Mouse (Mus musculus) neural tube, embryonic 12.5 days (tissue): ENCODE measurements at regions not wholly inside any gene's neighbourhood (a gene's known extent, or its start where the extent isn't known, plus 50 kb on each side); places are given as distances from the start of the nearest gene placed in this dataset.
A peak's percentile ranks its signal among the peaks of the same experiment; 100 is the strongest.

Experiments used
- ATAC-seq: fragments of 200-750 bp; cut with Nextera tagmentation; 2 replicates; pipeline ENCODE4 v1.8.0; 2017; ENCODE audit warnings: low read depth, mild to moderate bottlenecking, moderate TSS enrichment, moderate library complexity; ENCODE audit not compliant: low FRiP score
- H3K27ac ChIP-seq: fragments of 300-500 bp; sonication (generic); 2 replicates; pipeline ENCODE4 v1.5.1; 2016
- H3K27me3 ChIP-seq: fragments of 300-500 bp; sonication (generic); replicated peaks from 2 replicates; pipeline ENCODE4 v1.6.1; 2016; ENCODE audit warnings: mild to moderate bottlenecking
- H3K36me3 ChIP-seq: fragments of 300-500 bp; sonication (generic); 2 replicates; pipeline ENCODE4 v1.6.1; 2016; ENCODE audit warnings: mild to moderate bottlenecking
- H3K4me1 ChIP-seq: fragments of 300-500 bp; sonication (generic); 2 replicates; pipeline ENCODE4 v1.6.1; 2016
- H3K4me2 ChIP-seq: fragments of 300-500 bp; sonication (generic); replicated peaks from 2 replicates; pipeline ENCODE4 v1.6.1; 2016; ENCODE audit warnings: mild to moderate bottlenecking
- H3K4me3 ChIP-seq: fragments of 300-500 bp; sonication (generic); 2 replicates; pipeline ENCODE4 v1.5.1; 2016
- H3K9ac ChIP-seq: fragments of 300-500 bp; sonication (generic); 2 replicates; pipeline ENCODE4 v1.6.1; 2016; ENCODE audit warnings: mild to moderate bottlenecking
- H3K9me3 ChIP-seq: fragments of 300-500 bp; sonication (generic); 2 replicates; pipeline ENCODE4 v1.6.1; 2016; ENCODE audit warnings: mild to moderate bottlenecking
- WGBS: fragments of 180-500 bp; shearing (Covaris S2); methylation state at CpG from one replicate; pipeline ENCODE4 v1.1.7; 2016; 5-methylcytosine and 5-hydroxymethylcytosine counted together

- Histone ChIP-seq H3K9ac (no peak overlapping the region), H3K36me3 (no peaks in the 10 kb centered on the region), H3K27ac (no peak overlapping the region), H3K27me3 (no peaks in the 10 kb centered on the region), H3K4me3 (no peak overlapping the region), H3K9me3 (no peaks in the 10 kb centered on the region), H3K4me2 (no peak overlapping the region), H3K4me1 (peaks cover 18% of the 10 kb centered on the region)
- 66% methylated on average over 6 of the region's 6 CpGs for WGBS
- ATAC-seq = peak; percentile 46; the same call in 1 of the 2 replicates
These were observed 126.3 kb upstream of the Plekha5 start for GRCm38 (mm10) chr6:140297561-140297960.

GRCm38 (mm10) chr6:140290109-140290508, 133.7 kb upstream of the Plekha5 start:
- no peak overlapping the region for H3K4me3 ChIP-seq
- H3K9me3 ChIP-seq = no peaks in the 10 kb centered on the region
- 64% methylated on average over 13 of the region's 13 CpGs for WGBS
- H3K36me3 ChIP-seq = no peaks in the 10 kb centered on the region
- H3K27ac ChIP-seq = no peak overlapping the region
- H3K9ac ChIP-seq = no peak overlapping the region
- ATAC-seq = peak; percentile 44; the same call in 1 of the 2 replicates
- no peaks in the 10 kb centered on the region for H3K27me3 ChIP-seq
- H3K4me1 ChIP-seq = no peaks in the 10 kb centered on the region
- H3K4me2 ChIP-seq = no peak overlapping the region

GRCm38 (mm10) chr6:140288799-140289198, 135.1 kb upstream of the Plekha5 start:
- Histone ChIP-seq H3K36me3 (no peaks in the 10 kb centered on the region), H3K9me3 (no peaks in the 10 kb centered on the region), H3K9ac (no peak overlapping the region), H3K27me3 (no peaks in the 10 kb centered on the region), H3K4me1 (no peaks in the 10 kb centered on the region), H3K27ac (no peak overlapping the region), H3K4me3 (no peak overlapping the region), H3K4me2 (no peak overlapping the region)
- WGBS = 54% methylated on average over 8 of the region's 8 CpGs
- no peak for ATAC-seq

GRCm38 (mm10) chr6:140282285-140282577, 141.6 kb upstream of the Plekha5 start:
- ATAC-seq = no peak
- whole genome bisulfite sequencing = 72% methylated on average over 7 of the region's 7 CpGs

GRCm38 (mm10) chr6:140281488-140282284, 142.2 kb upstream of the Plekha5 start:
- Histone ChIP-seq H3K4me3 (no peak overlapping the region), H3K9ac (no peak overlapping the region), H3K4me2 (no peak overlapping the region), H3K36me3 (no peaks in the 10 kb centered on the region), H3K27me3 (no peaks in the 10 kb centered on the region), H3K27ac (no peak overlapping the region), H3K4me1 (peaks cover 10% of the 10 kb centered on the region; the same call in 1 of the 2 replicates), H3K9me3 (no peaks in the 10 kb centered on the region)
- ATAC-seq = no peak
- WGBS = 67% methylated on average over 17 of the region's 17 CpGs

More at GRCm38 (mm10) chr6:140282285-140282577, 141.6 kb upstream of the Plekha5 start:
- H3K4me1 ChIP-seq = peaks cover 10% of the 10 kb centered on the region; the same call in 1 of the 2 replicates
- H3K27me3 ChIP-seq = no peaks in the 10 kb centered on the region
- H3K4me2 ChIP-seq = no peak overlapping the region
- no peak overlapping the region for H3K4me3 ChIP-seq
- no peaks in the 10 kb centered on the region for H3K36me3 ChIP-seq
- H3K9me3 ChIP-seq = no peaks in the 10 kb centered on the region
- H3K9ac ChIP-seq = no peak overlapping the region
- H3K27ac ChIP-seq = no peak overlapping the region

GRCm38 (mm10) chr6:140280817-140281475, 142.9 kb upstream of the Plekha5 start:
- Histone ChIP-seq H3K4me2 (no peak overlapping the region), H3K4me3 (no peak overlapping the region), H3K9me3 (no peaks in the 10 kb centered on the region), H3K36me3 (no peaks in the 10 kb centered on the region), H3K9ac (no peak overlapping the region), H3K27ac (no peak overlapping the region), H3K27me3 (no peaks in the 10 kb centered on the region), H3K4me1 (peaks cover 10% of the 10 kb centered on the region; the same call in 1 of the 2 replicates)
- WGBS = 66% methylated on average over 9 of the region's 9 CpGs
- ATAC-seq = no peak

- Histone ChIP-seq H3K4me1 (peaks cover 10% of the 10 kb centered on the region; the same call in 1 of the 2 replicates), H3K9ac (no peak overlapping the region)
These were observed 144.0 kb upstream of the Plekha5 start for GRCm38 (mm10) chr6:140279736-140280370.

GRCm38 (mm10) chr6:140278750-140279149, 145.1 kb upstream of the Plekha5 start:
- H3K36me3 ChIP-seq = no peaks in the 10 kb centered on the region
- 17% methylated on average over 5 of the region's 5 CpGs for WGBS
- H3K27me3 ChIP-seq = no peaks in the 10 kb centered on the region
- H3K27ac ChIP-seq = no peak overlapping the region
- H3K9me3 ChIP-seq = no peaks in the 10 kb centered on the region
- peaks cover 10% of the 10 kb centered on the region; the same call in 1 of the 2 replicates for H3K4me1 ChIP-seq
- H3K9ac ChIP-seq = no peak overlapping the region
- peak; percentile 60; the same call in 1 of the 2 replicates for ATAC-seq
- H3K4me3 ChIP-seq = no peak overlapping the region
- no peak overlapping the region; the same call in 1 of the 2 replicates for H3K4me2 ChIP-seq

More at GRCm38 (mm10) chr6:140279736-140280370, 144.0 kb upstream of the Plekha5 start:
- Histone ChIP-seq H3K36me3 (no peaks in the 10 kb centered on the region), H3K27ac (no peak overlapping the region), H3K9me3 (no peaks in the 10 kb centered on the region), H3K4me3 (no peak overlapping the region), H3K4me2 (no peak overlapping the region), H3K27me3 (no peaks in the 10 kb centered on the region)
- WGBS = 63% methylated on average over 8 of the region's 8 CpGs
- ATAC-seq = no peak

- 89% methylated on average over 6 of the region's 6 CpGs for WGBS
These were observed 153.3 kb upstream of the Plekha5 start for GRCm38 (mm10) chr6:140270592-140270991.

GRCm38 (mm10) chr6:140268315-140269070, 155.4 kb upstream of the Plekha5 start:
- no peak overlapping the region for H3K4me2 ChIP-seq
- H3K4me3 ChIP-seq = no peak overlapping the region
- H3K9ac ChIP-seq = no peak overlapping the region
- H3K36me3 ChIP-seq = no peaks in the 10 kb centered on the region
- H3K4me1 ChIP-seq = no peaks in the 10 kb centered on the region
- WGBS = 35% methylated on average over 11 of the region's 11 CpGs
- ATAC-seq = no peak
- H3K9me3 ChIP-seq = no peaks in the 10 kb centered on the region
- no peak overlapping the region for H3K27ac ChIP-seq
- H3K27me3 ChIP-seq = no peaks in the 10 kb centered on the region

More at GRCm38 (mm10) chr6:140270592-140270991, 153.3 kb upstream of the Plekha5 start:
- Histone ChIP-seq H3K9me3 (no peaks in the 10 kb centered on the region), H3K9ac (no peak overlapping the region), H3K36me3 (no peaks in the 10 kb centered on the region), H3K4me3 (no peak overlapping the region), H3K4me2 (no peak overlapping the region), H3K4me1 (no peaks in the 10 kb centered on the region), H3K27ac (no peak overlapping the region), H3K27me3 (no peaks in the 10 kb centered on the region)
- ATAC-seq = no peak

- H3K27me3 ChIP-seq = no peaks in the 10 kb centered on the region
- WGBS = 27% methylated on average over 1 of the region's 1 CpGs
- no peak overlapping the region for H3K4me2 ChIP-seq
These were observed 159.9 kb upstream of the Plekha5 start for GRCm38 (mm10) chr6:140263920-140264319.

GRCm38 (mm10) chr6:140261813-140262212, 162.0 kb upstream of the Plekha5 start:
- 98% methylated on average over 1 of the region's 1 CpGs for WGBS
- H3K27me3 ChIP-seq = no peaks in the 10 kb centered on the region
- no peak overlapping the region for H3K4me3 ChIP-seq
- no peak overlapping the region for H3K9ac ChIP-seq
- no peaks in the 10 kb centered on the region for H3K9me3 ChIP-seq
- H3K4me1 ChIP-seq = no peaks in the 10 kb centered on the region
- no peak overlapping the region for H3K27ac ChIP-seq
- H3K4me2 ChIP-seq = no peak overlapping the region
- no peaks in the 10 kb centered on the region for H3K36me3 ChIP-seq
- ATAC-seq = no peak

More at GRCm38 (mm10) chr6:140263920-140264319, 159.9 kb upstream of the Plekha5 start:
- Histone ChIP-seq H3K4me1 (no peaks in the 10 kb centered on the region), H3K27ac (no peak overlapping the region), H3K9me3 (no peaks in the 10 kb centered on the region), H3K36me3 (no peaks in the 10 kb centered on the region), H3K9ac (no peak overlapping the region), H3K4me3 (no peak overlapping the region)
- ATAC-seq = no peak
